Mouse (Mus musculus): ENCODE data around the gene Stra8. TPM values are rescaled to one million over a fixed set of nuclear protein-coding genes. Genes with fewer than 3 reads are reported as not detected.

The Stra8 gene
- polyA plus RNA-seq (2017; shearing (Covaris generic)): not detected

GRCm38 (mm10) chr6:34919956-34920355, at the start of gene Stra8:
Stra8 (plus strand) TSS chr6:34920163.

GRCm38 (mm10) chr6:34877509-34878321, 42.2 kb upstream of the Stra8 start, which contains the start of gene Cyren:
Cyren (minus strand) TSS chr6:34878060.

GRCm38 (mm10) chr6:34910371-34911219, 9.4 kb upstream of the Stra8 start, which contains the start of gene Wdr91:
Wdr91 (minus strand) TSS chr6:34910876.

GRCm38 (mm10) chr6:34988081-34988761, 68.3 kb downstream of the Stra8 start, which contains the start of gene Slc23a4:
Slc23a4 (minus strand) TSS chr6:34988404.

Other genes with a start within 250 kb of the Stra8 start
- 1.7 TPM for gene Agbl3, start 139.7 kb upstream of the Stra8 start, polyA plus RNA-seq (2017; shearing (Covaris generic))
- gene Tmem140, start 57.0 kb upstream of the Stra8 start, polyA plus RNA-seq (2017; shearing (Covaris generic)): 25.3 TPM
- gene Cyren, start 42.1 kb upstream of the Stra8 start, polyA plus RNA-seq (2017; shearing (Covaris generic)): 7.8 TPM
- gene Wdr91, start 9.3 kb upstream of the Stra8 start, polyA plus RNA-seq (2017; shearing (Covaris generic)): 26.9 TPM
- 0.76 TPM for gene Slc23a4, start 68.2 kb downstream of the Stra8 start, polyA plus RNA-seq (2017; shearing (Covaris generic))
- gene Cnot4, start 213.6 kb downstream of the Stra8 start, polyA plus RNA-seq (2017; shearing (Covaris generic)): 69.1 TPM